Mouse (Mus musculus) cortical plate, adult 2 months (tissue): ENCODE measurements around the gene Il15ra.

Experiments used
- CTCF ChIP-seq: fragments of 200-500 bp; IDR thresholded peaks from 2 replicates; pipeline ENCODE4 v1.5.1; 2011; ENCODE audit warnings: mild to moderate bottlenecking, control low read depth, low read length; ENCODE audit not compliant: insufficient read depth; ENCODE audit errors: extremely low read depth
- POLR2A ChIP-seq: fragments of 200-500 bp; IDR thresholded peaks from 2 replicates; pipeline ENCODE4 v1.6.1; 2011; ENCODE audit warnings: mild to moderate bottlenecking, low read length, control low read depth; ENCODE audit not compliant: insufficient read depth; ENCODE audit errors: extremely low read depth

- TF ChIP-seq CTCF (0 out of 2 replicates have a peak, but pooled peaks have one; percentile 15), POLR2A (no peak)
These were observed 40.7 kb upstream of the Il15ra start for GRCm38 (mm10) chr2:11664367-11664766.
